8 mouse cellular contexts compared by ENCODE assay signal in the genomic region with DNA sequence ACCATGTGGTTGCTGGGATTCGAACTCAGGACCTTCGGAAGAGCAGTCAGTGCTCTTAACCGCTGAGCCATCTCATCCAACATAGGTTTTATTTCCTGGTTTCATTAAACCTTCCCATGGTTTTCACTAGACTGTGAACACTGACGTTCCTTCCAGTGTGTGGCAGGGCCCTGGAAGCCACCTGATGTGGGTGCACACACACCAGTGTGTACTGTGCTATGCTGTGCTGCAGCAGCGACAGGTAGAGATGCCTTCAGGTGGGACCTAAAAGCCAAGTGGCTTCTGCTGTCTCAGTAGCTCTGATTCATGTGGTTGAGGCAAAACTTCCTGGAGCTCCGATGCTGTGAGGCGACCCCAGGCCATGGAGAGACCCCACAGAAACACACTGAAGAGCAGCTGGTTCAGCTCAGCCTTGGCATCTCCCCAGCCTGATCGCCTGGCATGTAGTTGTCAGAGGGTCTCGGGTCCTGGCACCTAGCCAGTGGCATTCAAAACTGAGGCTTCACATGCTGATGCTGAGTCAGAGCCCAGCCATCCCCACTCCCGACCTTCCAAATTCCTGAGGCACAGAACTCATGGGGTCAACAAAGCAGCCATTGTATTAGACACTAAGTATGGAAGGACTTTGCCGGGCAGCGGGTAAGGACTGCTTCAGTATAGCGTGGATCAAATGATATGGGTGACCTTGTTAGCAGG. TPM values are rescaled to one million over a fixed set of nuclear protein-coding genes. Genes with fewer than 3 reads are reported as not detected.
A peak's percentile ranks its signal among the peaks of the same experiment; 100 is the strongest.
DNase-seq lines count a peak whose midpoint lies in the region; ATAC-seq and TF ChIP-seq lines count a peak whose summit lies in the region.

No protein-coding gene starts in this region.

- no peak overlapping the region for H3K9ac ChIP-seq in hindbrain, embryonic 12.5 days
- no peak overlapping the region for H3K9ac ChIP-seq in neural tube, embryonic 14.5 days (replicated peaks; ENCODE audit: low read depth, low read length)

- H3K27ac ChIP-seq in left cerebral cortex, adult 2 months: 0 out of 2 replicates have a peak overlapping the region, but pooled peaks have one; percentile 19
- peak overlapping the region; percentile 58 for H3K27ac ChIP-seq in hindbrain, embryonic 12.5 days
- H3K27ac ChIP-seq in neural tube, embryonic 14.5 days (ENCODE audit: low read depth, low read length): 0 out of 2 replicates have a peak overlapping the region, but pooled peaks have one; percentile 22

- WGBS in hindbrain, embryonic 12.5 days: 45% methylated on average over 13 of the region's 13 CpGs
- 47% methylated on average over 13 of the region's 13 CpGs for WGBS in neural tube, embryonic 14.5 days

- H3K27me3 ChIP-seq in hindbrain, embryonic 12.5 days: no peaks in the 10 kb centered on the region; the same call in 1 of the 2 replicates
- H3K27me3 ChIP-seq in neural tube, embryonic 14.5 days (ENCODE audit: control insufficient read depth, insufficient read depth, low read length): no peaks in the 10 kb centered on the region

- no peaks in the 10 kb centered on the region for H3K36me3 ChIP-seq in hindbrain, embryonic 12.5 days
- no peaks in the 10 kb centered on the region for H3K36me3 ChIP-seq in neural tube, embryonic 14.5 days (ENCODE audit: control insufficient read depth, insufficient read depth, low read length)

- no peak for TF ChIP-seq CTCF in left cerebral cortex, adult 2 months (IDR thresholded peaks at IDR 0.05)

- H3K4me3 ChIP-seq in left cerebral cortex, adult 2 months: no peak overlapping the region
- H3K4me3 ChIP-seq in hindbrain, embryonic 12.5 days: no peak overlapping the region
- no peak overlapping the region for H3K4me3 ChIP-seq in neural tube, embryonic 14.5 days (ENCODE audit: low read depth, low read length)

- intact Hi-C loops in left cerebral cortex, adult 2 months (cut with DNase I): no loop called here

- no peak for DNase-seq in left cerebral cortex, adult 2 months (ENCODE audit: extremely low spot score in 1 of 2, low spot score in 2 of 2)
- no peak for DNase-seq in left cerebral cortex, adult 18-20 months (ENCODE audit: low spot score in 2 of 2)
- peak; percentile 70 for DNase-seq in embryo, embryonic 10.5 days (ENCODE audit: low spot score)
- no peak for DNase-seq in urinary bladder, adult 18-20 months (ENCODE audit: low spot score in 2 of 2)
- DNase-seq in spleen, postnatal 36 days (ENCODE audit: low spot score in 2 of 2): no peak
- DNase-seq in liver: no peak

- ATAC-seq in hindbrain, embryonic 12.5 days (ENCODE audit: low FRiP score): peak; percentile 56
- peak; percentile 81; the same call in 1 of the 2 replicates for ATAC-seq in neural tube, embryonic 14.5 days (ENCODE audit: low read depth)

- peaks cover 25% of the 10 kb centered on the region for H3K4me1 ChIP-seq in hindbrain, embryonic 12.5 days
- H3K4me1 ChIP-seq in neural tube, embryonic 14.5 days (ENCODE audit: control insufficient read depth, insufficient read depth, low read length): peaks cover 15% of the 10 kb centered on the region

- no peaks in the 10 kb centered on the region for H3K9me3 ChIP-seq in hindbrain, embryonic 12.5 days (replicated peaks)
- no peaks in the 10 kb centered on the region for H3K9me3 ChIP-seq in neural tube, embryonic 14.5 days (ENCODE audit: control insufficient read depth, low read length)

- H3K4me2 ChIP-seq in hindbrain, embryonic 12.5 days (replicated peaks): no peak overlapping the region
- H3K4me2 ChIP-seq in neural tube, embryonic 14.5 days (ENCODE audit: low read depth, low read length): no peak overlapping the region

RNA-seq across cellular contexts. Expression of gene Rab4a, which starts 52.9 kb away (rescaled TPM):
- total RNA-seq in left cerebral cortex, adult 2 months (2021): 10 to 100 TPM; 39.8 to 48.9 TPM
- 10 to 100 TPM; 45.1 to 50.6 TPM for total RNA-seq in left cerebral cortex, adult 18-20 months (2021)
- 61.0 and 61.2 TPM in 2 replicates for polyA plus RNA-seq in hindbrain, embryonic 12.5 days (2016; fragmentation: Nextera tagmentation; extraction: Ambion mirVana)
- polyA plus RNA-seq in neural tube, embryonic 14.5 days (2014; fragmentation: Nextera tagmentation; extraction: Ambion mirVana): 85.4 and 91.8 TPM in 2 replicates
